Mouse (Mus musculus): ENCODE data around the gene Tgtp1.
"Not testable (repeated sequence)": the region's sequence is repeated elsewhere in the genome, so short reads cannot be mapped to it uniquely, and the experiment has no call there.

DNA sequence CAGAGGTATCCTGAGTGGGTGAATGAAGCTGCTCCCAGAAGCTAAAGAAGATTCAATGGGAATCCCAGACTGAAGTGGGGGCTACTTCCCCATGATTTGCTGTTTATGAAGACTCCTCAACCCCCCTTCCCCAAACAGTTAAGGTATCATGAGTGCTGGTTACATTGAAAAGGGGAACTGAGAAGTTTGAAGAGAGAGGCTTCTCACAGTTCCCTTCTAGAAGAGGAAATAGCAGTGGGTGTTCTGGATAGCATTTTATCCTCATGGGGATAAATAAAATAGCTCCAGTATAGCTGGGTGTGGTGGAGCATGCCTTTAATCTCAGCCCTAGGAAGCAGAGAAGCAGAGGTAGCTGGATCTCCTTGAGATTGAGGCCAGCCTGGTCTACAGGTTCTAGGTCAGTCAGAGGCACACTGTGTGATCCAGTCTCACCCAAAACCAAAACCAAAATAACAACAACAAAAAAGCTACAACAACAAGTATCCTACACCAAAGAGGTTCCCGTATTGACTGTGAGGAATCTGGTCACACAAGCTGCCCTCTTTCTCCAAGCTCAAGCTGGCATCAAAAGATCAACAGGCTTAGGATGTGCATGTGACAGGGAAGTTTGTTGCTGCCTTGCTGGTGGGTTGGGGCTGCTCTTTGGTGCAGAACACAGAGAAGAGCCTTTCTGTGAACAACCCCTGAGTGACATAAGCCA lies 15.6 kb downstream of the Tgtp1 start, which contains the start of gene Olfr56:
- not testable (repeated sequence) for TF ChIP-seq CTCF (IDR thresholded peaks at IDR 0.05; ENCODE audit: low read depth); EP300 (optimal IDR thresholded peaks at IDR 0.05)

Measured in stomach, postnatal 0 days (tissue).